Mouse (Mus musculus): ENCODE results near the gene Arpc5. TPM values are rescaled to one million over a fixed set of nuclear protein-coding genes. Genes with fewer than 3 reads are reported as not detected.

The Arpc5 gene
- polyA plus RNA-seq, 1 experiment from 2014 or later = 313 TPM

- Histone ChIP-seq H3K4me1 (replicated peaks; ENCODE audit: control insufficient read depth, insufficient read depth, low read length) (no peaks in the 10 kb centered on the region), H3K4me3 (ENCODE audit: low read depth, low read length) (no peak overlapping the region), H3K9ac (ENCODE audit: low read length) (no peak overlapping the region), H3K27ac (ENCODE audit: low read depth) (no peak overlapping the region), H3K9me3 (ENCODE audit: control insufficient read depth, low read length) (peaks cover 2% of the 10 kb centered on the region; the same call in 1 of the 2 replicates), H3K36me3 (ENCODE audit: control insufficient read depth, insufficient read depth, low read length) (no peaks in the 10 kb centered on the region), H3K27me3 (replicated peaks; ENCODE audit: control insufficient read depth, insufficient read depth, low read length) (no peaks in the 10 kb centered on the region), H3K4me2 (ENCODE audit: low read length) (0 out of 2 replicates have a peak overlapping the region, but pooled peaks have one; percentile 26)
- ATAC-seq (replicated peaks; ENCODE audit: low FRiP score, low TSS enrichment, low read depth) (peak; percentile 61), DNase-seq (ENCODE audit: low spot score) (no peak)
- 24% methylated on average over 12 of the region's 12 CpGs for WGBS
Observed at GRCm38 (mm10) chr1:152790254-152790653, 23.9 kb downstream of the Arpc5 start.

DNA sequence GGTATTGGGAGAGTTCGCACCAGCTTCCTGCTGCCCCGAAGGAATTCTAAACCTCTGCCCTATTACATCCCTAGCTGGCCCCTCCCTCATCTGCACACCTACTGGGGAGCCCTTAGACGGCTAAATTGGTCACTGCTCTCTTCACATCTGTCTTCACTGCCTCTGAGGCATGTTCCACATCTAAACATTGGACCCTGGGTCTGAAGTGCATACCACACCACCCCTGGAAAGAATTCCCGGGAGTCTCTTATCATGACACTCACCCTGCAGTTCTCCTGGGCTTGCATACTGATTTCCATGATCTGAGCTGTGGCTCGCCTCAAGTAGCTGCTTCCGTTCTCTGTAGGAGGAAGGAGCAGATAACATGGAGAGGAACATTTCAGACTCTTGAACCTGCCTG is 24.5 kb downstream of the Arpc5 start:
- Histone ChIP-seq H3K4me1 (replicated peaks; ENCODE audit: control insufficient read depth, insufficient read depth, low read length) (no peaks in the 10 kb centered on the region), H3K9ac (ENCODE audit: low read length) (no peak overlapping the region), H3K36me3 (ENCODE audit: control insufficient read depth, insufficient read depth, low read length) (no peaks in the 10 kb centered on the region), H3K4me2 (ENCODE audit: low read length) (no peak overlapping the region), H3K27ac (ENCODE audit: low read depth) (no peak overlapping the region), H3K27me3 (replicated peaks; ENCODE audit: control insufficient read depth, insufficient read depth, low read length) (no peaks in the 10 kb centered on the region), H3K9me3 (ENCODE audit: control insufficient read depth, low read length) (peaks cover 2% of the 10 kb centered on the region; the same call in 1 of the 2 replicates), H3K4me3 (ENCODE audit: low read depth, low read length) (no peak overlapping the region)
- 17% methylated on average over 6 of the region's 6 CpGs for WGBS
- no peak for DNase-seq (ENCODE audit: low spot score)
- 0 out of 2 replicates have a peak, but pooled peaks have one; percentile 45 for ATAC-seq (replicated peaks; ENCODE audit: low FRiP score, low TSS enrichment, low read depth)

GRCm38 (mm10) chr1:152791269-152791668 is 24.9 kb downstream of the Arpc5 start:
- DNase-seq (ENCODE audit: low spot score) = no peak
- no peak overlapping the region for H3K4me2 ChIP-seq (ENCODE audit: low read length)
- H3K4me3 ChIP-seq (ENCODE audit: low read depth, low read length) = no peak overlapping the region
- WGBS = 33% methylated on average over 4 of the region's 4 CpGs
- H3K27me3 ChIP-seq (replicated peaks; ENCODE audit: control insufficient read depth, insufficient read depth, low read length) = no peaks in the 10 kb centered on the region
- no peaks in the 10 kb centered on the region for H3K4me1 ChIP-seq (replicated peaks; ENCODE audit: control insufficient read depth, insufficient read depth, low read length)
- no peaks in the 10 kb centered on the region for H3K36me3 ChIP-seq (ENCODE audit: control insufficient read depth, insufficient read depth, low read length)
- no peak overlapping the region for H3K27ac ChIP-seq (ENCODE audit: low read depth)
- ATAC-seq (replicated peaks; ENCODE audit: low FRiP score, low TSS enrichment, low read depth) = no peak; the same call in 1 of the 2 replicates
- H3K9ac ChIP-seq (ENCODE audit: low read length) = no peak overlapping the region
- peaks cover 2% of the 10 kb centered on the region; the same call in 1 of the 2 replicates for H3K9me3 ChIP-seq (ENCODE audit: control insufficient read depth, low read length)

DNA sequence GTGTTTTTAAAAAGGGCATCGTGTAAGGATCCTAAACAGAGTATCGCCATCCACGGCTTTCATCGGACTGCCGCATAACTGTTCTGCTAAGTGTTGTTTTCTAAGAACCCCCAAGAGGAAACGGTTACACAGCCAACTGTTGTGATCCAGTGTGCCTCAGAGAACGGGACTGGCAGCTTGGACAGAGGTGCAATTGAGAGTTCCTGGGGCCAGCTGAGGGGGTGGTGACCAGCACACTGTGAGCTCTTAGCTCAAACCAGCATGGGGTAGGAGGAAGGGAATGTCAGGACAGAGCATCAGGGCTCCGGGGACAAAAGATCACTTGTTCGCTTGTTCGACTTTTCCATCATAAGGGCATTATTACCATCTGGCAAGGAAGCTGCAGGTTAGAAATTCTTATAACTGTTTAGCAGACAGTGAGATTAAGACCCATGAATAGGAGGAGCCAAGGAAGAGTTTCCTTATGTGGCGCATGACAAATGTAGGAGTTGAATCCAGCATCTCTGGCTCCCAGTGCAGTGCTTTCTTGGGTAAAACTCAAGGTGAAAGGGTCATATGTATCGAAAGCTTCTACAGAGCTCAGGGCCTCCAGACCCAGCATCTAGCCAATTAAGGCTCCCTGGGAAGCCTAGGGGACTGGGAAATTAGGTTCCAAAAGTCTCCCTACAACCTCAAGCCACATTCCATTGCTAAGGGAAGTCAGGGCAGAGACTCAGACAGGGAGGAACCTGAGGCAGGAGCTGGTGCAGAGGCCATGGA is 26.6 kb downstream of the Arpc5 start:
- 63% methylated on average over 12 of the region's 12 CpGs for WGBS
- DNase-seq (ENCODE audit: low spot score) (no peak), ATAC-seq (replicated peaks; ENCODE audit: low FRiP score, low TSS enrichment, low read depth) (0 out of 2 replicates have a peak, but pooled peaks have one; percentile 47)
- H3K27me3 ChIP-seq (replicated peaks; ENCODE audit: control insufficient read depth, insufficient read depth, low read length) = no peaks in the 10 kb centered on the region
- H3K27ac ChIP-seq (ENCODE audit: low read depth) = no peak overlapping the region; the same call in 1 of the 2 replicates
- H3K9me3 ChIP-seq (ENCODE audit: control insufficient read depth, low read length) = peaks cover 2% of the 10 kb centered on the region; the same call in 1 of the 2 replicates
- H3K4me3 ChIP-seq (ENCODE audit: low read depth, low read length) = no peak overlapping the region
- H3K4me1 ChIP-seq (replicated peaks; ENCODE audit: control insufficient read depth, insufficient read depth, low read length) = no peaks in the 10 kb centered on the region
- no peak overlapping the region for H3K4me2 ChIP-seq (ENCODE audit: low read length)
- no peak overlapping the region for H3K9ac ChIP-seq (ENCODE audit: low read length)
- H3K36me3 ChIP-seq (ENCODE audit: control insufficient read depth, insufficient read depth, low read length) = no peaks in the 10 kb centered on the region

DNA sequence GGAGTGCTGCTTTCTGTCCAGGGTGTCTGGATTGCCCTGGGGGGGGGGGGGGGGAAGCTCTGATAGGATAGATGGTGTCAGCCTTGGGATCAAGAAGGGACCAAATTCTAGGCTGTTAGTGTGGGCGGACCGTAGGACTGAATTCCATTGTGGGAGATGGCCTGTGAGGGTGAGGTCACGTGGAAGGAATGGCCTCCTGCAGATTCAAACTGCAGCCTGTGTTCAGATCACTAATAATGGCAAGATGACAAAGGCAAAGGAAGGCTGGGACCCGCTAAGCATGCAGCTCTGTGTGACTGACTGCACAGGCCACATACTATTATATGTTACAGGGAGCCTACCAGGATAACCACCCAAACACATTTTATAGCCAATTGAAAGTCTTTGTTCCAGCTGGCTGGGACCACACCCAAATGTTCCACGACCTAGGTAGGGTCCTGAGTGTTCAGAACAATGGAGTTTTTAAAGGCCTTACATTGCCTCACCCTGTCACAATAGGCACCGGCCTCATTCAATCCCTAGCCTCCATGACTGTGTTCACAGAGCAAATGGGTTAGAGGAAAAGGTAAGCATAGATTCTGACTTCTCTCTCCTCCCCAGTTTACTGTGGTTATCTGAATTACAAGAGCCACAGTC is 27.3 kb downstream of the Arpc5 start:
- 68% methylated on average over 6 of the region's 6 CpGs for WGBS
- H3K4me2 ChIP-seq (ENCODE audit: low read length) = no peak overlapping the region
- H3K4me1 ChIP-seq (replicated peaks; ENCODE audit: control insufficient read depth, insufficient read depth, low read length) = no peaks in the 10 kb centered on the region
- no peak for DNase-seq (ENCODE audit: low spot score)
- H3K4me3 ChIP-seq (ENCODE audit: low read depth, low read length) = no peak overlapping the region
- no peak overlapping the region for H3K9ac ChIP-seq (ENCODE audit: low read length)
- H3K27me3 ChIP-seq (replicated peaks; ENCODE audit: control insufficient read depth, insufficient read depth, low read length) = no peaks in the 10 kb centered on the region
- ATAC-seq (replicated peaks; ENCODE audit: low FRiP score, low TSS enrichment, low read depth) = no peak
- peaks cover 2% of the 10 kb centered on the region; the same call in 1 of the 2 replicates for H3K9me3 ChIP-seq (ENCODE audit: control insufficient read depth, low read length)
- H3K27ac ChIP-seq (ENCODE audit: low read depth) = no peak overlapping the region; the same call in 1 of the 2 replicates
- no peaks in the 10 kb centered on the region for H3K36me3 ChIP-seq (ENCODE audit: control insufficient read depth, insufficient read depth, low read length)

DNA sequence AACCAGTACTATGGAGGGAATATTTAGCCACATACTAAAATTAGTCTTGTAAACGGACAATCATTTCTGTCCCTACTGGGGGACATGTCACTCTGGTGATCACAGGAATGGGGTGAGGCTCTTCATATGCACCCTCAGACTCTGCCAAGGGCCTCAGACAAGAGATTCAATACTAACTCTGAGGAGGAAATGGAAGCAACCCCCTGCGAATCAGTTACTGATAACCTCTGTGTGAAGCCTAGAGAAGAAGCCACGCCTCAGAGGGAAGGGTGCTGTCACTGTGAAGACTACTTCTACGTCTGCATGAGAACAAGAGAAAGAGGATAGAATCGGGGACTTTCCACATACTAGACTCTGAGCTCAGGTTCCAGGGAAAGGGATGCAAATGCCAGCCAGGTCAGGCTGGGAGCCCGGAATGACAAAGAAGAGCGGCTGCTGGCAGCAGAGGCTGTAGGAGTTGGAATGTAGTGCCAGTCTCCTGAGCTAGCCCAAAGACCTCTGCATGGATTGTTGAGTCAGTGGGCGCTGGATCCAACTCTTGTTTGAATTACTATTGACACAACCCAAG is 29.4 kb downstream of the Arpc5 start:
- no peak overlapping the region for H3K4me3 ChIP-seq (ENCODE audit: low read depth, low read length)
- H3K4me1 ChIP-seq (replicated peaks; ENCODE audit: control insufficient read depth, insufficient read depth, low read length) = peaks cover 9% of the 10 kb centered on the region
- no peak overlapping the region for H3K9ac ChIP-seq (ENCODE audit: low read length)
- 70% methylated on average over 8 of the region's 8 CpGs for WGBS
- DNase-seq (ENCODE audit: low spot score) (no peak), ATAC-seq (replicated peaks; ENCODE audit: low FRiP score, low TSS enrichment, low read depth) (no peak)
- peaks cover 2% of the 10 kb centered on the region; the same call in 1 of the 2 replicates for H3K9me3 ChIP-seq (ENCODE audit: control insufficient read depth, low read length)
- no peak overlapping the region for H3K4me2 ChIP-seq (ENCODE audit: low read length)
- no peak overlapping the region for H3K27ac ChIP-seq (ENCODE audit: low read depth)
- H3K36me3 ChIP-seq (ENCODE audit: control insufficient read depth, insufficient read depth, low read length) = no peaks in the 10 kb centered on the region
- H3K27me3 ChIP-seq (replicated peaks; ENCODE audit: control insufficient read depth, insufficient read depth, low read length) = no peaks in the 10 kb centered on the region

- H3K4me2 ChIP-seq (ENCODE audit: low read length) = no peak overlapping the region
- H3K4me3 ChIP-seq (ENCODE audit: low read depth, low read length) = no peak overlapping the region
- 83% methylated on average over 8 of the region's 8 CpGs for WGBS
Observed at GRCm38 (mm10) chr1:152796683-152797263, 30.4 kb downstream of the Arpc5 start.

DNA sequence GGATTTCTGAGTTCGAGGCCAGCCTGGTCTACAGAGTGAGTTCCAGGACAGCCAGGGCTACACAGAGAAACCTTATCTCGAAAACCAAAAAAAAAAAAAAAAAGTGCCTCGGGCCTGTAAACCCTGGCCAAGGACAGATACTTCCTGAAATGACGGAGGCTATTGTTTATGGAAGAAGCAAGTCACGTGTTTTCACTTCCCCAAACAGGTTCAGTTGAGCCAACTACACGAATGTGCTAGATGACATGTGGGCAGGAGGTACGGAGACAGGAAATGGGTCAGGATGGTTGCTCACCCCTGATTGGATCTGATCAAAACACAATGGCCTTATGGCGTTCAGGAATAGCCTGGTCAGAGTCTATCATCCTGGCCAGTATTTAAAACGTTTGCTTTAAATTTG is 31.8 kb downstream of the Arpc5 start:
- Histone ChIP-seq H3K9ac (ENCODE audit: low read length) (no peak overlapping the region), H3K27me3 (replicated peaks; ENCODE audit: control insufficient read depth, insufficient read depth, low read length) (no peaks in the 10 kb centered on the region), H3K4me3 (ENCODE audit: low read depth, low read length) (no peak overlapping the region), H3K27ac (ENCODE audit: low read depth) (no peak overlapping the region), H3K4me2 (ENCODE audit: low read length) (no peak overlapping the region), H3K36me3 (ENCODE audit: control insufficient read depth, insufficient read depth, low read length) (no peaks in the 10 kb centered on the region), H3K4me1 (replicated peaks; ENCODE audit: control insufficient read depth, insufficient read depth, low read length) (peaks cover 9% of the 10 kb centered on the region), H3K9me3 (ENCODE audit: control insufficient read depth, low read length) (peaks cover 2% of the 10 kb centered on the region; the same call in 1 of the 2 replicates)
- DNase-seq (ENCODE audit: low spot score) = no peak
- WGBS = 67% methylated on average over 9 of the region's 9 CpGs
- ATAC-seq (replicated peaks; ENCODE audit: low FRiP score, low TSS enrichment, low read depth) = no peak

More at GRCm38 (mm10) chr1:152796683-152797263, 30.4 kb downstream of the Arpc5 start:
- Histone ChIP-seq H3K27ac (ENCODE audit: low read depth) (no peak overlapping the region), H3K36me3 (ENCODE audit: control insufficient read depth, insufficient read depth, low read length) (no peaks in the 10 kb centered on the region), H3K27me3 (replicated peaks; ENCODE audit: control insufficient read depth, insufficient read depth, low read length) (no peaks in the 10 kb centered on the region), H3K9ac (ENCODE audit: low read length) (no peak overlapping the region), H3K4me1 (replicated peaks; ENCODE audit: control insufficient read depth, insufficient read depth, low read length) (peaks cover 9% of the 10 kb centered on the region), H3K9me3 (ENCODE audit: control insufficient read depth, low read length) (peaks cover 2% of the 10 kb centered on the region; the same call in 1 of the 2 replicates)
- no peak for ATAC-seq (replicated peaks; ENCODE audit: low FRiP score, low TSS enrichment, low read depth)
- DNase-seq (ENCODE audit: low spot score) = no peak
